Mouse (Mus musculus) liver, adult 2 months (tissue): ENCODE measurements around the gene Igsf8.
A peak's percentile ranks its signal among the peaks of the same experiment; 100 is the strongest.

Experiments used
- CTCF ChIP-seq: fragments of 200-500 bp; IDR thresholded peaks from 2 replicates; pipeline ENCODE4 v1.5.1; 2011; ENCODE audit warnings: low read depth, low read length, control low read depth
- POLR2A ChIP-seq: fragments of 200-500 bp; IDR thresholded peaks from 2 replicates; pipeline ENCODE4 v1.6.1; 2011; ENCODE audit warnings: low read length, control low read depth; ENCODE audit not compliant: insufficient read depth; ENCODE audit errors: extremely low read depth

DNA sequence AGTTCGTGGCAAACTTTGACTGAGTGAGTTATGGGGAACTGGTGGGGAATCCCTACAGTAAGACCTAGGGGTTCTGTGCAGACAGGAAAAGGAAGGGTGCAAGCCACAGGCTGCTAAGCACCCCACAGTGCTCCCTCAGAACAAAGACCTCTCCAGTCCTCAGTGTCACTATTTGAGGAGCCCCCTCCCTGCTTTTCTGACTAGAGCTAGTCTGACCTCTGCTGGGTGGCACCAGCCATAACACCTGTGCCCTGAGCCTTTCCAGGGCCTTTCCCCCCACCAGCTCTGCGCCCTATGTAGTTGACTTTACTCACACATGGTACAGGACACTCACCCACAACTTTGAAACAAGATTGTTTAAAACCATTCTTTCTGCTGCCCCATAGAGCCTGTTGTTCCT lies 13.8 kb upstream of the Igsf8 start:
- TF ChIP-seq CTCF = peak; percentile 56
- no peak for TF ChIP-seq POLR2A
